Mouse (Mus musculus) layer of hippocampus, adult 9-11 months (tissue): ENCODE data around the gene Tcp11l2.
A peak's percentile ranks its signal among the peaks of the same experiment; 100 is the strongest.

Experiments
- DNase-seq: peaks from one replicate; pipeline ENCODE4 v3.0.0; 2022

Gene Tcp11l2

DNA sequence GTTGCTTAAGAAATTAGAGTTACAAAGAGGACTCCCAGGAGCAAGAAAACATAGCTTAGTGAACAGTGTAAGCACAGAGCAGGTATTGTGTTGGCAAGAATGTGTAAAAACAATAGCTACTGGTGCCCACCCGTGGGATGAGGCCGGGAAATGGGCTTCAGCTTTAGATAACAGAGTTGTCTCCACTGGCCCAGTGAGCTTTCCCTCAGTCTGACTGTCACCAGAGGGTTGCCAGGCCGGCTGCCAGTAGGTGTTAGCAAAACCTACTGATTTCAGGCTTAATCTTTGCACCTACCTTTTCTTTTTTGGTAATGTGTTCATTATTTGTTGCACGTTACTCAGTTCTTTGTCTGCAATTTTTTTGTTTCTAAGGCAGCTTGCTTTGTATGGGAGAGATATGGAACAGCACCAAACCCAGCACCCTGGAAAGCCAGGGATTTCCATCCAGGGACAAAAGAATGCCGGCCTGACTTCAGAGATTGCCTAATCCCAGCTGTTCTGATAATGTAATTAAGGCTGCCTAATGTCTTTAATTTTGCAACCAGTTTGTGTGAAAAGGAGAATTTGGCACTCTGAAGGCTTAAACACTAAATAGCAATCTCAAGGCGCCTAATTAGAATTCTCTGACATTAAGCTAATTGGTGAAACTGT lies 81.1 kb downstream of the Tcp11l2 start:
- no peak for DNase-seq

GRCm38 (mm10) chr10:84658088-84658848 lies 81.8 kb downstream of the Tcp11l2 start:
- DNase-seq: peak; percentile 14

- no peak for DNase-seq
These were observed 82.9 kb downstream of the Tcp11l2 start for GRCm38 (mm10) chr10:84659281-84659680.

DNA sequence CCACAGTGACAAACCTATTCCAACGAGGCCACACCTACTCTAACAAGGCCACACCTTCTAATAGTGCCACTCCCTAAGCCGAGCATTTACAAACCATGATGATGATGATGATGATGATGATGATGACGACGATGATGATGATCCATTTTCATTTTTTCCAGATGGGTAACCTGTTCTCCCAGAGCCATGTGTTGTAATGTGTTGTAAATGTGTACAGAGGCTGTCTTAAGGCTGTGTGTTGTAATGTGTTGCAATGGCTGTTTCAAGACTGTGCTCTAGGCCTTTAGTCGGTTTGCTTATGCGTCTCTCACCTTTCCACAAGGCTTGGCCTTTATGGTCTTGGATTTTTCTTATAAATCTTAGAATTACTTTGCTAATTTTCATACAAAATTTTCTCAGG lies 85.7 kb downstream of the Tcp11l2 start:
- DNase-seq: no peak
